Mouse (Mus musculus): Measurements from ENCODE around the gene Kcnk4. TPM values are rescaled to one million over a fixed set of nuclear protein-coding genes. Genes with fewer than 3 reads are reported as not detected.

The Kcnk4 gene
- total RNA-seq, 4 experiments from 2014 or later, result not detected

DNA sequence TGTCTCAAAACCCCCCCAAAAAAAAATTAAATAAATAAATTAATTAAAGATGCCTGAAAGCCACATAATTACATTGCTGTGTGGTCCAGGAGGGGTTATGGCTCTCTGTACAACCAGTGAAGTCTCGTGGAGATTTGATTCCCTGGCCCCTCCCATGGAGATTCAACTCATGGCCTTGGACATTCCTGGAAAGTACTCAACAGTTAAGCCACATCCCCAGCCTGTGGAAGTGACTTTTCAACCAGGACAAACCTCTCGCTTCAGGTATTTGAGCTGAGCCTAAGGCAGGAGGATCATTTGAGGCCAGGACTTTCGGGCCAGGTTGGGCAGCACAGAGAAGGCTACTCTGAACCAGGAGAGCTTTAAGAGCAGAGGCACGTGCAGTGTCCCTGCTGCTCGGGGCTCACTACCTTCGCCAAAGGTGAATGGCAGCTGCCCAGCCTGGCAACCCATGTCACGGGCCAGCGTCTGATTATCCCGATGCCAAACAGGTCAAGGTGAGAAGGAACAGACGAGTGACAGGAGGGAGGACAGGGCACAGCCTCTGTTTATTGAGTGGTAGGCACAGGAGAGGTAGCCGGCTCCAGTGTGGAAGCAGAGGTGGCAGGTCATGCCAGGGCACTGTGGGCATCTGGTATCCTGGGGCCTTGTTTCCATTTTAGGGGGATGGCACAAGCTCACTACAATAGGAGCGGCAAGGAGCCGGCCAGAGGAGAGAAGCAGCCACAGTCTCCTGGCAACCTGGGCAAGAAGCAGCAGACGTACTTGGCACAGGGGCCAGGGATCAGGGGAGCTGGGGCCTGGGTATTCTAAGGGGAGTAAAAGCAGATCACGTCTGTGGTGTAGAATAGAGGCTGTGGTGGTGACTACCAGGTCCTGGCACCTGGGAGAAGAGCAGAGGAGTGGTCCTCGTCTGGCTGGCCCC, 3.5 kb upstream of the Kcnk4 start:
- peak; percentile 55 for DNase-seq (ENCODE audit: low spot score)

DNA sequence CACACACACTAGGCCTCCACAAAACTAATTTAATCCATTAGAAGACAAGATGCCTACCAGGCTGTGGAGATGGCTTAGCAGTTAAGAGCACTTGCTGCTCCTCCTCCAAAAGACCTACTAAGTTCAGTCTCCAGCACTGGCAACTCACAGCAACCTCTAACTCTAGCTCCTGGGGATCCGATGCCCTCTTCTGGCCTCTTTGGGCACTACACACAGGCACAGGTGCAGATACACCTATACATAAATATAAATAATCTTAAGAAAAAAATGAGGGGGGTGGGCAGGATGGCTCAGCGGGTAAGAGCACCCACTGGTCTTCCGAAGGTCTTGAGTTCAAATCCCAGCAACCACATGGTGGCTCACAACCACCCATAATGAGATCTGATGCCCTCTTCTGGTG, 2.0 kb upstream of the Kcnk4 start:
- DNase-seq (ENCODE audit: low spot score), result no peak

DNA sequence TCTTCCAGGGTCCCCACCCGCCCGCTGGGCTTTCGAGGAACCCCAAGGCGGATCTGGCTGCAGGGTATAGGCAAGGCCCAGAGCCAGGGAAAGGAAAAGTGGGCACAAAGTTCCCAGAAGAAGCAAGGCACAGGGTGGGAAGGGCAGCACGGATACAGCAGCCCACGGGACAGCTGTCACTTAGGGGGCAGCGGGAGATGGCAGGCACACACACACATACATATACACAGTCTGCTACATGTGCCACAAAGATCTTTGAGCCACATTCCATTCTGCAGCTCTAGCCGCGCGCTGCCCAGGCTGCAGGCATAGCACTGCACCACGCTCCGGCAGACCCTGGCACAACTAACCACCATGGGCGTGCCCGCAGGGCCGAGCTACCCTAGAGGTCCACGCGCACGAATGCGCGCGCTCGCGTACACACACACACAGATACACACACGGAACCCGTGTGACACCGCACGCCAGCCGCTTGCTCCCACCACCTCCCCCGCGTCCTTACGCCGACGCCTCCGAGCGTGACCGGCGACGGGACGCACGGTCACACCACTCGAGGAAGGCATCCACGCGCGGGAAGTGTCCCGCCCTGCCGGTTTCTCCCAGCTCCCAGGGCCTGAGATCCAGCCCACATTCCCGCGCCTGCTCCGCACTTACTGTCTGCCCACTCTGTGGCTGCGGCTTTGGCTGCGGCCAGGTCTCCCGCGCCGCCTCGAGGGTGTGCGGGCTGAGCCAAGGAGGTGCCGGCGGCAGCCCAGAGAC, 700 bp downstream of the Kcnk4 start:
- no peak for DNase-seq (ENCODE audit: low spot score)

DNA sequence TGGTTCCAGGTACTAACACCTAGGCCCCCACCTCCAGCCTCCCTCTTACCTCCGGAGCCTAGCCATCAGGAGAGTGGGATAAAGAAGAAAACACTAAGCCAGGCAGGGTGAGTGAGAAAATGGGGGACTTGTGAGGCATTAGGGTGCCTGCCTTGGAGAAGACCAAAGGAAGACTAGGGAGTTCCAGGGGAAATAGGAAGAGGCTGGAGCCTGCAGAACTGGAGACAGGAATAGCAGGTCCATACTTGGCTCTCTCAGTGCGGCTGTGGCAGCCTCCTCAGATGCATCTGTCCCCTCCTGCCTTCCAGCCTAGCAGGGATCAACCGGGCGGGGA, 1.2 kb downstream of the Kcnk4 start:
- no peak for DNase-seq (ENCODE audit: low spot score)

DNA sequence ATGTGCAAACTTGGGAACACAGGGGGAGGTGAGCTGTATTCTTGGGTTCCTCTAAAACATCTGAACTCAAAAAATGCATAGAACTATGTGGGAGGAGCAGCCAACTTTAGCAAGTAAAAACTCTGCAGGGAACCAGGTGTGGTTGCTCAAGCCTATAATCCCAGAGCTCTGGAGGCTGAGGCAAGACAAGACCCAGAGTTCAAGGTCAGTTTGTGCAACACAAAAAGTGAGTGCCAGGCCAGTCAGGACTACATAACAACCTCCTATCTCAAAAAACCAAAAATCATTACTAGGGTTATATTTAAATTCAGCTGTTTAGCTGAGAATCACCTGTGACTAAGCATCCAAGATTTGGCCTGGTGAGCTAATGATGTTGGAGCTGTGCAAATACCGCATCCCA, 2.3 kb downstream of the Kcnk4 start:
- no peak for DNase-seq (ENCODE audit: low spot score)

DNA sequence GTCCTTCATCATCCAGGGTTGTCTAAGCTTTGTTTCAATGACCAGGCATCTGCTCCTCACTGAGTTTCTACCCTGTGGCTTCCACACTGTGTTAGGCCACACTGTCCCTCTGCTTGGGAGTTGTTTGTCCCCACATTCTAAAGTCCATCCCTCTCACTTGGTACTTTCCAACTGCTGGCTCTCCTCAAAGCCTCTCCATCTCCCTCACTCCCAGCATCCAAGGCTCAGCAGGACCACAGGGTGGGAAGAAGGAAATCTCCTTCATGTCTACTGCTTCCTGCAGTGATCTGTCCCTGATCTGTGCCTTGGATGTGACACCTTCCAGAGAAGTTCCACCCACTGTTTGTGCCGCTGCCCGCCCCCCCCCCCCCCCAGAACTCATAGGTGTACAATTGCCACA, 3.3 kb downstream of the Kcnk4 start:
- no peak for DNase-seq (ENCODE audit: low spot score)

DNA sequence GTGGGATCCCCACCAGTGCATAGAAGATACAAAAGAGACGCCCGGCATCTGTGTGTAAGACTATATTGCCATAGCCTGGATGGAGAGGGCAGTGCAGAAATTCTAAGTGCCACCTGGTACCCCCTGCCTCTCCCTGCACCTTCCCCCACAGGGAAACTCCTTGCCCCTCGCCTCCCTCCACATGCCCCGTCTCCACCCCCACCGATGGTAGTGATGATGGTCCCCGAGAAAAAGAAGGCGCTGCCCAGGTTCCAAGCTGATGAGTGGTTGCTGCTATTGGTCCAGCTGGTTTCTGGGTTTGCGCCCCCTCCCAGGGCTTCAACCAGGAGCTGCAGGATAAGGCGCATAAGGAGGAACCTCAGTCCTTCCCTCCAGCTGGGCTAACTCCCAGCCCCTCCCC, 6.2 kb downstream of the Kcnk4 start:
- DNase-seq (ENCODE audit: low spot score), result no peak

DNA sequence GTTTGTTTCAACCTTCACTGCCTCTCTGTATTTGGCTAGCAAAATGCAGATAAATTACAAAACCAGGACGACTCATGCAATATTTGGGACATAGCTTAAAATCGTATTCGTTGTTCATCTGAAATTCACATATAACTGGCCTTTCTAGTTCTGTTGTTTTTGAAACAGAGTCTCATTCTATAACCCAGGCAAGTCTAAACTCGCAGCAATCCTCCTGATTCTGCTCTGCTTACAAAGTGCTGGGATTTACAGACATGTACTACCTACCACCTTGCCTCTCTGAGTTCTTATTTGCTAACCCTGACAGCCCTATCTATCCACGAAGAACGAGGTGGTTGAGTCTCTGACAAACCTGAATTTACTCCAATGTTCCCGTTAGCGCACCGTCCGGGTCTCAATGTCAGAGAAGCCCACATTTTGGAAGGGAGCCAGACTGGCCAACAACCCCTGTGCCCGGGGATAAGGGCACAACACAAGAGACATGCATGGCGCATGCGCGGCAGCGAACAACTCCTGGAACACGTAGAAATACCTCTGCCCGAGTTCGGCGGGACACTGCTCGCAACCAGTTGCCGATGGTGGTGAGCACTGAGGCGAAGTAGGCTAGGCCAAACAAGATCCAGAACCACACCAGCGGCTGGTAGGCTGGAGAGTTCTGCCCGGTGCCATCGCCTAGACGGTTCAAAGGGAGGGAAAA, 7.6 kb downstream of the Kcnk4 start:
- DNase-seq (ENCODE audit: low spot score), result no peak

DNA sequence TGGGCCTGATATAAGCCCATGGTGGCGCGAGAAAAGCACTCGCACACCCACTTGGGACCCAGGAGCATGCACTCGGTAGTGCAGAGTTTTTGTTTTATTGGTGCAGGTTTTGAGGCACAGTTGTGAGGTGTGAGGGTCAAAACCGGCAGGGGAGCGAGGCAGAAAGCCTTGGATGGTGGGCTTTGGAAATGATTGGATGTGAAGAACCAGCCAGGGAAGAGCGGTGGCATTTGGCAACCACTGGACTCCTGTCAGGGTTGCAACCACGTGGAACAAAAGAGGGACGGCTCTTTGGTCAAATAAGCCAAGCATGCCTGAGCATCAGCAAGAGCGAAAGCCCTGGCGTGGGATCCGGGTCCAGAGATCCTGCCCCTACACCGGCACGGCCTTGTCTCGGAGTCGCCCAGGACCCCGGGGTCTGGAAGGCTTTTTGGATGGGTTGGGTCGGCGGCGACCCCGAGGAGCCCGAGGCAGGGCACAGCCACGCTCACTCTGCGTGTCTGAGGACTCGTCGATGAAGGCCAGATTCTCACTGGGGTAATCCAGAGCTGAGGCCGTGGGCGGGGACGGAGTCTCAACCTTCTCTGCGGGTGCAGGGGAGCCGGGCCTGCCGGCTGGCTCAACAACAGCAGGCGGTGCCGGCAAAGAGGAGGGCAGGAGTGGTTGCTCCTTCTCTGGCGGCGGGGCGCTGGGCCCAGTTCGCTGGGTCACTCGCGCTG, 8.5 kb downstream of the Kcnk4 start:
- DNase-seq (ENCODE audit: low spot score), result no peak

DNA sequence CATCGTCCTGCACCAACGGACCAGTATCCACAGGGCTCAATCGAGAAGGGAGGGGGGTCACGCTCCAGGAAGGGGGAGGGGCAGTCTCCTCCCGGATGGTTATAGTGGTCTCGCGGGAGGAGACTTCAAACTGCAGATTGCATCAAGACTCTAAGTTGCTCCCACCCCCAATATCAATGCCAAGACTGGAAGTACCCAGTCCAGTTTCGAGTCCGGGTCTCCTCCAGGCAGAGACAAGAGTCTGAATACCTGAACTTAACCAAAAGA, 9.1 kb downstream of the Kcnk4 start, which contains the start of gene Catsperz:
Gene Catsperz, minus strand, starts transcription at position 74 of the 267 bp plus-strand sequence.
- DNase-seq (ENCODE audit: low spot score), result no peak

DNA sequence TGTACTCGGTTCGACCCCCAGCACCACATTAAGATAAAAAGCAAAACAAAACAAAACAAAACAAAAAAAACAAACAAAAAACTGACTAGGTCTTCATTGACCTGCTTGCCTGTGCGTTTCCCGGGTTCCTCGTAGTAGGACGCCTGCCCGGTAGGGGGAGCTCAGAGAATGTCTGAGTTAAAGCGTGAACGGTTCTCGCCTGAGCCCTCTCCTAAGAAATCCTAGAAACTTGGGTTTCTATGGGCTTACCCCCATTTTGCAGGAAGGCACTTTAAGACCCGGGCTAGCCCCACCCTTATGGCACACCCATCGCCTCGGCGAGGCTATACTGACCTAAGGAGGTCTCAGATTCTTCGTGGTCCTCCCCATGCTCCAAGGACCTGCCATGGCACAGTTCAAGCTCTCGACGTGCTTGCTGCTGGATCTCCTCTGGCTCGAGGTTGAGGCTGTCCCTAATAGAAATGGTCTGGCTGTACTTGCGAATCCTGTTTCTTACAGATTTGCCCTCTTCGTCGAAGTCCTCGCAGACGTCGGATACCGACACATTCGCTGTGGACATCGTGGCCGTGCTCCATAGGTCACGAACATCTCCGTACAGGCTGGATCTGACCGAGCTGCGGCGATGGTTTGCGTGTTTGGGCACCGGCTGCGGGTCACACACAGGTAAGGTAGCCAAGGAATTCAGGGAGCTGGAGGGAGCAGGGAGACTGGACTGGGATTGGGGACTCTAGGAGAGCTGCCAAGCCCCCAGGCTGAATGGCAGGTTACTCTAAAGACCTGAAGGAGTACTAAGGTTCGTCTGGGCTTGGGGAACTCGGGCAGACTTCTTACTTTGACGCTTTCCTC, 9.6 kb downstream of the Kcnk4 start:
- DNase-seq (ENCODE audit: low spot score), result peak; percentile 87

DNA sequence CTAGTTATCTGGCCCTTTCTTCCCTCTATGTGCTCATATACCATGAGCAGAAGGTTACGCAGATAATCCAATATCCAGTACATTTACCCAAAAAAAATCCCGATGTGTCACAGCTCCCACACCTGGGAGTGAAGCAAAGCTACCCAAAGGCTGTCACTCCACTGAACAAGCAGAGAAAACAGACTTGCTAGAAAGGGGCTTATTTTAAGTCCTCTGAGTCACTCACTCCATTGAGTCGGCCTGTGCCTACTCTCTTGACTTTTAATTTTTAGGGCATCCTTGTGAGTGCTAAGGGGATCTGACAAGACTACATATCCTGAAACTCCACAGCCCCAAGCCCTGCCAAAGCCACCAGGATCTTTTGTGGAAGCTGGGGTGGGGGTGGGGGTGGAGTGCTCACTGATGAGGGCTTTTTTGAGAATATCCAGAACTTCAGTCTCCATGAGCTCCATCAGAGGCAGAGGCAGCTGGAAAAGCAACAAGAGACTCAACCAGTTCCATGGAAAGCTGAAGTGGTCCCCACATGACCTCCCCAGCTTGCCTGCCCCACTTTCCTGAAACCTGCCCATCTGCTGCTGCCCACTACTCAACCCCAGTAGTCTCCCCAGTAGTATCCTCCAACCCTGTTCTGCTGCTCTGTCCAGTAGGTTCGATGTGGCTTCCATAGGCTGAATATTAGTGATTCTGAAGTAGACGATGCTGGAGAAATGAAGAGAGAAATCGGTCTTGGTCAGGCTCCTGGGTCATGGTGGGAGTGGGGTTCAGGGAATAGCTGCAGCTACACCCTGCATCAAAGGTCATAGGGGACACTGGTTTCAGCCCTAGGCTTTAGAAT, 11.2 kb downstream of the Kcnk4 start:
- no peak for DNase-seq (ENCODE audit: low spot score)

DNA sequence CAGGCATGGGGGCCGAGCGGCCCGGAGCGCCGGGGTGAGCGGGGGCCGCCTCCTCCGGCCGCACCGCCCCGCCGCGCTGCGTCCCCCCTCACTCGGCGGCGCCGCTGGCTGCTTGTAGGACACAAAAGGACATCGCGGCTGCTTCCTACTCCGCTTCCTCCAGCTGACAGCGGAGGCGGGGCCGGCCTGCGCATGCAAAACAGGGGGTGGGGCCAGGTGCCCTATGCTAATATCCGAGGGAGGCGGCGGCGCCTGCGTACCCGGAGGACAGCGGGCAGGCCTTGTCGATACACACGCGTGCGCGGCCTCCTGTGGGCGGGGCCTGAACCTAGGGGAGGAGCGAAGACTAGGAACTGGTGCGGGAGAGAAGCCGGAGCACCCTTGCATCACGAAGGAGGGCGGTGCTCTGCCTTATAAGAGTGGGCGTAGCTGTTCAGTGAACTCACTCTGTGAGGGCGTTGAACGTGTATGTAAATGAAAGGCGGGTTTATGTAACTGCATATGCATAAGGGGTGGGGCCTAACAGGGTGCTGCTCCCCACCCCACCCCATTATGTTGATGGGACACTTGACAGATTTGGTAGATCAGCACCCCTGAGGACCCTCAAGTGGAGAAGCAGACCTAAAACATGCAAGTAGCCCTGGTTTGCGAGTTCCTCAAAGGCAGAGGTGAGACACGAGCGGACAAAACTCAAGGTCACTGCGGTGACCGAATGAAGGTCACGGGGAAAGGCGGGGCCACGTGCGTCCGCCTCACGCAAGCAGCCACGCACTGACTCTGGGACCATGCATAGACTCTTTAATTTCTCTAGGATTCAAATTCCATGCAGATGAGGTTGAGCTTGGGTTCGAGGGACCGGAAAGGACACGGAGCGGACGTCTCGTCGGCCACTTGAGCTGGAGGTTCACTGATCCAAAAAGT, 12.4 kb downstream of the Kcnk4 start, which contains the start of gene Esrra:
Gene Esrra, minus strand, starts transcription at position 167 of the 921 bp plus-strand sequence.
- DNase-seq (ENCODE audit: low spot score), result peak; percentile 100

DNA sequence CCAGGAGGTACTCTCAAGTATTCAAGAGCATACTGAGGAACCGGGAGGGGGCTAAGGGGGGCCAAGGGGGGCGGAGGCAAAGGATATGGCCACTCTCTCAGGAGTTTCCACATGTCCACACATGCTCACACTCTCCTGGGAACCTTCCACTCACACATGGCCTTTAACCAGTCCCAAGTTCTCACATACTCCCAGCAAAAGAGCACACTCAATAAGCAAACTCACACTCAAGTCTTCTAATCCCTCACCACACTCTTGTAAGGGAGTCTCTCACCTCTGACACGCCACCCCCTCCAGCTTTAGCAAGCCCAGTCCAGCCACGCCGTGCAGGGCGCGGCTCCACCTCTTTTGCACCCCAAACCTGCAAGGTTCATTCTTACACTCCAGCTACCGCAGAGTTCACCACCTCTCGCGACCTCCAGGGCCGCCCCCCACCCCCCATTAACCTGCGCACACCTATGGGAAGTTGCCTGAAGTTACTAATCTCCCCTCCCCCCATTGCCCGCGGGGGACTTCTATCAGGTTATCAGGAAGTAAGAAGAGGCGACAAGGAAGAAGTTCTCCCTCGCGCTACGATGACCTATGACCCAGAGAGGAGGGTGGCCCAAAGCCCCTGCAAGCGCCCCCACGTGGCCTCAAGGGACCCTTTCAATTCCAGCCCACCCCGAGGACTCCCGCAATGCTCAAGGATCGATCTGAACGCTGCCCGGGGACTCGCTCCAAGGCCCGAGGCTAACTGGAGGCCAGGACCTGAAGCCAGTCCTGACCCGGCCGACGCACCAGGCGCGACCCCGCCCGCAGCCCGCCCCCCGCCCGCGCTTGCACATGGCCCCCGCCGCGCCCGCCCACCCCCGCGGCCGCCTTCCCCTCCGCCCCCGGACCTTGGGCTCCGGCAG, 13.3 kb downstream of the Kcnk4 start:
- DNase-seq (ENCODE audit: low spot score), result peak; percentile 39

DNA sequence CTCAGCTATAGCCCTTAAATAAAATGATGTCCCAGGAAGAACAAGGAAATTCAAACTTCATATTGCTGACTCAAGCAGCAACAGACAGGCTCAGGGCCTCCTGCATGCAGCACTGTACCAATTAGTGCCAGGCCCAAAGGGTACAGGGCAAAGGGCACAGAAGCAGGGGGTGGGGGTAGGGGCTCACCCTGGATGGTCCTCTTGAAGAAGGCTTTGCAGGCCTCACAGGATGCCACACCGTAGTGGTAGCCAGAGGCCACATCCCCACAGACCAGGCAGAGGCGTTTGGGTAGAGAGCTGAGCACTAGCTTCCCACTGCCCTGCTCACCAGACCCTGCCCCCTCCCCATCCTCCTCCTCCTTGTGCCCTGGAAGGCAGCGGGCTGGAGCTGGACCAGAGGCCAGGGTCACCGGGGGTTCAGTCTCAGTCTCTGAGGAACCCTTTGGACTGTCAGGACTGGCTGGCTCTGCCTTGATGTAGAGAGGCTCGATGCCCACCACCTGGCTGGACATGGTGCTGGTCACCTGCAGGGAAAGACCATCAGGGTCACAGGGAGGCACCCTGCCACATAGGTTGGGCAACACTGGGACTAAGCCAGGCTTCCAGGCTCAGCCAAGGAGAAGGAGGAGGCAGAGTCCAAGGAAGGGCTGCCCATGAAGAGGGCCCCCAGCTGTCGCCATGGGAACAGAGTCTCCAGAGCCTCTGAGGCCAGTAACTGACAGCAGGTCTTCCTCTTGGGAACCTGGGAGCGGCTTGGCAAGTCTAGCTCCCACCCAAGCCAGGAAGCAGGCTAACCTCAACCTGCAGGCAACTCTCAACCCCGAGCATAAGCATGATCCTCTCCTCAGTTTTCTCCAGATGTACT, 14.2 kb downstream of the Kcnk4 start:
- DNase-seq (ENCODE audit: low spot score), result no peak

DNA sequence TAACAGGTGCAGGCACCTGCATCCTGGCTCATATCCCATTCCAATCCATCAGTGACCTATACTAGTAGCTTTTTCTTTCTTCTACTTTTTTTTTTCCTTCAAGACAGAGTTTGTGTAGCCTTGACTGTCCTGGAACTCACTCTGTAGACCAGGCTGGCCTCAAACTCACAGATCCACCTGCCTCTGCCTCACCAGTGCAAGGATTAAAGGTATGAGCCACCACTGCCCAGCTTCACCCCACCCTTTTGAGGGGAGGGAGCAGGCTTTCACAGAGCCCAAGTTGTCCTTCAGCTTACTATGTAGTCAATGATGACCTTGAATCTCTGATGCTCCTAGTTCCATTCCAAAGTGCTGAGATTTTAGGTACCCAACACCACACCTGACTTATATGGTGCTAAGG, 14.9 kb downstream of the Kcnk4 start:
- DNase-seq (ENCODE audit: low spot score), result no peak

DNA sequence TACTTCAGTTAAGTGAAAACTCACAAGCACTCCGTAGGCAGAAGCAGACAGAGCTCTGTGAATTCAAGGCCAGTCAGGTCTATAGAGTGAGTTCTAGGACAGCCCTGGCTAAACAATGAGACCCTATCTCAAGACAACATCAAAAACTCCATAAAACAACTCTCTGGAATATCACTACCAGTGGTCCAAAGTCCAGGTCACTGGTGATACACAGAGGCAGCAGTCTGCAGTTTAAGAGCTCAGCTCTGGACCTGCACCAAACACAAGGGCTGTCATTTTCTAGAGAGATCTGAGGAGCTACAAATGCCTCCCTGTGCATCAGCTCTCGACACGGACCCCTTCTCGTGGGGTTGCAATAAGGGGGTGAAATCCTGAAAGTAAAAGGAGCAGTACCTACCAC, 16.0 kb downstream of the Kcnk4 start:
- DNase-seq (ENCODE audit: low spot score), result no peak
